Mouse (Mus musculus) MEL (cell line): ENCODE data around the gene Olfr1248.

Experiments used
- CTCF ChIP-seq, 3 experiments: IDR thresholded peaks in 2 of 3; conservative IDR thresholded peaks in 1 of 3; 2 replicates each; pipeline ENCODE4 v1.5.1; 2011 to 2012; ENCODE audit warnings: low read length in 3 of 3, low read depth in 2 of 3, mild to moderate bottlenecking in 2 of 3, improper control_type of control experiment in 1 of 3, inconsistent platforms in 1 of 3, mixed read lengths in 1 of 3, moderate library complexity in 1 of 3; ENCODE audit not compliant: control insufficient read depth in 1 of 3, insufficient read depth in 1 of 3, poor library complexity in 1 of 3, severe bottlenecking in 1 of 3
- EP300 ChIP-seq, 2 experiments: IDR thresholded peaks; 2 replicates each; pipeline ENCODE4 v1.6.1; 2011; ENCODE audit warnings: improper control_type of control experiment in 2 of 2, low read length in 2 of 2, low read depth in 1 of 2, mild to moderate bottlenecking in 1 of 2
- MAFK ChIP-seq: IDR thresholded peaks from 2 replicates; pipeline ENCODE4 v1.6.1; 2011; ENCODE audit warnings: low read depth, mild to moderate bottlenecking, low read length, improper control_type of control experiment, borderline replicate concordance
- MEF2A ChIP-seq: IDR thresholded peaks from 2 replicates; pipeline ENCODE4 v1.6.1; 2014; ENCODE audit warnings: low read depth, mild to moderate bottlenecking, inconsistent platforms, low read length, improper control_type of control experiment; ENCODE audit not compliant: poor library complexity, insufficient replicate concordance, severe bottlenecking; ENCODE audit errors: extremely low read depth
- NRF1 ChIP-seq: IDR thresholded peaks from 2 replicates; pipeline ENCODE4 v1.6.1; 2014; ENCODE audit warnings: low read depth, mild to moderate bottlenecking, inconsistent platforms, low read length, improper control_type of control experiment, moderate library complexity; ENCODE audit not compliant: poor library complexity, insufficient read depth, severe bottlenecking
- POLR2A ChIP-seq, 2 experiments: IDR thresholded peaks; 2 replicates each; pipeline ENCODE4 v1.6.1; 2011 to 2012; ENCODE audit warnings: low read length in 2 of 2, mild to moderate bottlenecking in 2 of 2, control low read depth in 1 of 2, improper control_type of control experiment in 1 of 2, low read depth in 1 of 2, moderate library complexity in 1 of 2; ENCODE audit not compliant: control insufficient read depth in 1 of 2, insufficient read depth in 1 of 2, poor library complexity in 1 of 2
- POLR2AphosphoS2 ChIP-seq: IDR thresholded peaks from 2 replicates; pipeline ENCODE4 v1.6.1; 2011; ENCODE audit warnings: low read length, improper control_type of control experiment
- POLR2AphosphoS5 ChIP-seq: IDR thresholded peaks from 2 replicates; pipeline ENCODE4 v1.6.1; 2012; ENCODE audit warnings: low read depth, borderline replicate concordance, mild to moderate bottlenecking, inconsistent platforms, low read length, moderate library complexity, mixed read lengths
- RAD21 ChIP-seq: IDR thresholded peaks from 2 replicates; pipeline ENCODE4 v1.6.1; 2011; ENCODE audit warnings: mild to moderate bottlenecking, low read depth, low read length, improper control_type of control experiment
- TAL1 ChIP-seq: IDR thresholded peaks from 2 replicates; pipeline ENCODE4 v1.6.1; 2012; ENCODE audit warnings: mild to moderate bottlenecking, inconsistent platforms, low read length, moderate library complexity, mixed read lengths
- TBP ChIP-seq: IDR thresholded peaks from 2 replicates; pipeline ENCODE4 v1.8.0; 2011; ENCODE audit warnings: low read depth, low read length, improper control_type of control experiment

DNA sequence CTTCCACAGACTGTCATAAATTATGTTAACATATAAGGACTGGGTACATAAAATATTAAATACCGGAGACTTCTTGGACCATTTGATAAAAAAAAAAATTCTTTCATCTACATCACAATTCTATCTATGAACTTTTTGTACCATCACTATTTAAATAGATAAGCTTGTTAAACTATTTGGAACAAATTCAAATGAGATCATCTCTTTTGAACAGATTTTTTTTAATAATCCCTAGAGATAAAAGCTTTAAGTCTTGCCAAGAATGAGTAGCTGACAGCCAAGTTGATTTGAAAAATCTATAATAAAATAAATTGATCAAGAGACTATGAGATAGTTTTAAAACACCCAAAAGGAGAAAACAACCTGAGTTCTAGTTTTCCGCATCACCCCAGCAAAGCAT lies 16.8 kb upstream of the Olfr1248 start, which contains the start of gene Olfr1249:
- TF ChIP-seq POLR2AphosphoS2 (no peak), NRF1 (no peak), POLR2A (IDR thresholded peaks at IDR 0.05; ENCODE audit: control insufficient read depth in 1 of 2, insufficient read depth in 1 of 2, low read depth in 1 of 2, low read length in 2 of 2, poor library complexity in 1 of 2) (no peak), CTCF (IDR thresholded peaks at IDR 0.05 in 2 of 3, conservative IDR thresholded peaks at IDR 0.05 in 1 of 3; ENCODE audit: control insufficient read depth in 1 of 3, insufficient read depth in 1 of 3, low read depth in 2 of 3, low read length in 3 of 3, poor library complexity in 1 of 3, severe bottlenecking in 1 of 3) (no peak), RAD21 (no peak), TAL1 (no peak), POLR2AphosphoS5 (no peak), MEF2A (no peak), TBP (no peak), MAFK (no peak), EP300 (IDR thresholded peaks at IDR 0.05; ENCODE audit: low read depth in 1 of 2, low read length in 2 of 2) (no peak)
